Mouse (Mus musculus) liver, postnatal 0 days (tissue): ENCODE measurements around the gene Atp6v0b.

Source experiments
- CTCF ChIP-seq: sonication (generic); IDR thresholded peaks from 2 replicates; pipeline ENCODE4 v1.5.1; 2016; ENCODE audit warnings: antibody characterized with exemption, low read depth
- EP300 ChIP-seq: IDR thresholded peaks from 2 replicates; pipeline ENCODE4 v1.6.1; 2016; ENCODE audit warnings: antibody characterized with exemption, low read depth, mild to moderate bottlenecking

DNA sequence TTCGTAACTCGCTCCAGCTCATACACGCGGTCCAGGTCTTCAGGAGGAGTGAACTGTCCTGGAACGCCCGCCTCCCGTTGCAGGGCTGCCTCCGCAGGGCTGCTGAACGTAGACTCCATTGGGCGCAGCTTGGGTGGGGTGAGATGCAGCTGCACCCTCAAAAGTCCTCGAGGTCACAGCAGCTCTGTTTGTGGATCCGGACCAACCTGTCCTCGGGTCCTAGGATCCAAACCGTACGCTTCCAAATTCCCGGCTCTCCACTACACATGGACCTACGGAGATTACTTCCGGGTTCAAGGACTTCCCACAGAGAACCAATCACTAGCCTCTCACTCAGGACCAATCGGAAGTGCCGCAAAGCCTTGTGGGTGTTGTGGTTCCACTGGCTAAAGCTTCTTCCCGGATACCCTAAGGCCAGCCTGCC lies 4.6 kb upstream of the Atp6v0b start, which contains the start of gene Dph2:
- TF ChIP-seq EP300 (no peak), CTCF (no peak)
